In genomic region chrX:38772478-38772877, GRCm38 (mm10) we compare ENCODE assay signal across 23 mouse cellular contexts. TPM values are rescaled to one million over a fixed set of nuclear protein-coding genes. Genes with fewer than 3 reads are reported as not detected.
DNase-seq lines count a peak whose midpoint lies in the region; ATAC-seq and TF ChIP-seq lines count a peak whose summit lies in the region.
"Had no signal": no experiment of that assay in that cellular context is flagged by ENCODE, and none has a peak within 500 bp of the region (broad histone marks: within the 10 kb centered on the region; RNA-seq: fewer than 3 reads in every experiment).

Gene 6030498E09Rik (plus strand): TSS chrX:38772671.

- no peaks in the 10 kb centered on the region for H3K36me3 ChIP-seq in heart, embryonic 12.5 days
- H3K36me3 ChIP-seq in MEL (ENCODE audit: control insufficient read depth in 1 of 2, insufficient read depth in 2 of 2, low read length in 2 of 2) = no peaks in the 10 kb centered on the region
- no peaks in the 10 kb centered on the region for H3K36me3 ChIP-seq in heart, embryonic 15.5 days
- H3K36me3 ChIP-seq in liver, embryonic 13.5 days = no peaks in the 10 kb centered on the region
- H3K36me3 ChIP-seq: hindbrain, embryonic 13.5 days; limb, embryonic 10.5 days; liver, embryonic 15.5 days; midbrain, embryonic 10.5 days had no signal

- 25% methylated on average over 9 of the region's 9 CpGs for WGBS in heart, embryonic 12.5 days
- 30% methylated on average over 9 of the region's 9 CpGs for WGBS in heart, embryonic 15.5 days
- WGBS in liver, embryonic 13.5 days (ENCODE audit: insufficient replicate concordance) = 28% methylated on average over 9 of the region's 9 CpGs

- peak within 1 kb of the TSS; percentile 26 for H3K4me3 ChIP-seq in heart, embryonic 12.5 days
- H3K4me3 ChIP-seq in MEL (ENCODE audit: control insufficient read depth in 1 of 2, insufficient read depth in 1 of 2, low read depth in 2 of 2, low read length in 2 of 2) = peak within 1 kb of the TSS; percentile 28 to 31; a peak in 3 of 4 replicates
- H3K4me3 ChIP-seq in heart, embryonic 15.5 days = no peak within 1 kb of the TSS
- H3K4me3 ChIP-seq in liver, embryonic 13.5 days (replicated peaks) = no peak within 1 kb of the TSS
- H3K4me3 ChIP-seq: hindbrain, embryonic 13.5 days; limb, embryonic 10.5 days; liver, embryonic 15.5 days; midbrain, embryonic 10.5 days had no signal

- H3K4me1 ChIP-seq in heart, embryonic 12.5 days (replicated peaks) = peaks cover 6% of the 10 kb centered on the region
- no peaks in the 10 kb centered on the region for H3K4me1 ChIP-seq in MEL (ENCODE audit: control insufficient read depth in 1 of 2, insufficient read depth in 2 of 2, low read length in 2 of 2)
- H3K4me1 ChIP-seq in heart, embryonic 15.5 days (replicated peaks) = no peaks in the 10 kb centered on the region; the same call in 1 of the 2 replicates
- no peaks in the 10 kb centered on the region for H3K4me1 ChIP-seq in liver, embryonic 13.5 days (replicated peaks)
- H3K4me1 ChIP-seq: hindbrain, embryonic 13.5 days; limb, embryonic 10.5 days; liver, embryonic 15.5 days; midbrain, embryonic 10.5 days had no signal

- TF ChIP-seq RAD21 in MEL (IDR thresholded peaks at IDR 0.05; ENCODE audit: low read depth, low read length) = no peak

- no peaks in the 10 kb centered on the region for H3K79me2 ChIP-seq in MEL (ENCODE audit: control insufficient read depth, insufficient read depth, low read length, poor library complexity)

- TF ChIP-seq POLR2A in MEL (IDR thresholded peaks at IDR 0.05; ENCODE audit: control insufficient read depth in 1 of 2, insufficient read depth in 1 of 2, low read depth in 1 of 2, low read length in 2 of 2, poor library complexity in 1 of 2) = no peak

- H3K9me3 ChIP-seq in heart, embryonic 12.5 days (replicated peaks) = no peaks in the 10 kb centered on the region
- H3K9me3 ChIP-seq in MEL (replicated peaks; ENCODE audit: insufficient read depth, low read length) = no peaks in the 10 kb centered on the region
- no peaks in the 10 kb centered on the region for H3K9me3 ChIP-seq in heart, embryonic 15.5 days (replicated peaks)
- H3K9me3 ChIP-seq in liver, embryonic 13.5 days (replicated peaks) = no peaks in the 10 kb centered on the region
- H3K9me3 ChIP-seq: hindbrain, embryonic 13.5 days; limb, embryonic 10.5 days; liver, embryonic 15.5 days; midbrain, embryonic 10.5 days had no signal

- no peak within 1 kb of the TSS for H3K9ac ChIP-seq in heart, embryonic 12.5 days
- no peak within 1 kb of the TSS for H3K9ac ChIP-seq in MEL (ENCODE audit: control insufficient read depth, low read depth, low read length, poor library complexity, severe bottlenecking)
- H3K9ac ChIP-seq in heart, embryonic 15.5 days = no peak within 1 kb of the TSS
- no peak within 1 kb of the TSS for H3K9ac ChIP-seq in liver, embryonic 13.5 days
- H3K9ac ChIP-seq: hindbrain, embryonic 13.5 days; liver, embryonic 15.5 days had no signal

- no peak for DNase-seq in heart, postnatal 25 days (ENCODE audit: low spot score)
- DNase-seq in MEL (ENCODE audit: low read depth, low spot score) = peak; percentile 45
- DNase-seq in liver, embryonic 13.5 days = no peak
- DNase-seq in layer of hippocampus, adult 11-12 months (ENCODE audit: low spot score) = no peak
- no peak for DNase-seq in cerebellum, adult 18-20 months
- no peak for DNase-seq in kidney, postnatal 14 days
- DNase-seq: cerebellum, adult 9-11 months; lung, postnatal 14 days; thymus, adult 2 months had no signal

- H3K27ac ChIP-seq in heart, embryonic 12.5 days (ENCODE audit: poor library complexity, severe bottlenecking) = peak within 1 kb of the TSS; percentile 47; the same call in 1 of the 2 replicates
- no peak within 1 kb of the TSS for H3K27ac ChIP-seq in MEL (ENCODE audit: control insufficient read depth, low read depth, low read length)
- peak within 1 kb of the TSS; percentile 31 for H3K27ac ChIP-seq in heart, embryonic 15.5 days
- H3K27ac ChIP-seq in liver, embryonic 13.5 days = no peak within 1 kb of the TSS
- H3K27ac ChIP-seq: hindbrain, embryonic 13.5 days; limb, embryonic 10.5 days; liver, embryonic 15.5 days; midbrain, embryonic 10.5 days had no signal

- no peak for TF ChIP-seq CTCF in MEL (IDR thresholded peaks at IDR 0.05 in 2 of 3, conservative IDR thresholded peaks at IDR 0.05 in 1 of 3; ENCODE audit: control insufficient read depth in 1 of 3, insufficient read depth in 1 of 3, low read depth in 2 of 3, low read length in 3 of 3, poor library complexity in 1 of 3, severe bottlenecking in 1 of 3)

- peak in 1 of 2 experiments; percentile 49; a peak in 1 of 4 replicates for TF ChIP-seq EP300 in MEL (IDR thresholded peaks at IDR 0.05; ENCODE audit: low read depth in 1 of 2, low read length in 2 of 2)

- no peaks in the 10 kb centered on the region for H3K27me3 ChIP-seq in heart, embryonic 12.5 days (replicated peaks)
- H3K27me3 ChIP-seq in MEL (ENCODE audit: control insufficient read depth in 1 of 2, insufficient read depth in 2 of 2, low read length in 2 of 2) = no peaks in the 10 kb centered on the region
- H3K27me3 ChIP-seq in heart, embryonic 15.5 days = no peaks in the 10 kb centered on the region
- H3K27me3 ChIP-seq in liver, embryonic 13.5 days = no peaks in the 10 kb centered on the region
- H3K27me3 ChIP-seq: hindbrain, embryonic 13.5 days; liver, embryonic 15.5 days had no signal

- intact Hi-C loops in heart, postnatal 25 days (cut with DNase I) = loop anchor here (10.0 kb wide), 1 partner anchor 258 kb away; no protein-coding TSS in a partner anchor

- peak within 1 kb of the TSS; percentile 56 for H3K4me2 ChIP-seq in heart, embryonic 12.5 days
- peak within 1 kb of the TSS; percentile 34 for H3K4me2 ChIP-seq in heart, embryonic 15.5 days
- peak within 1 kb of the TSS; percentile 24 for H3K4me2 ChIP-seq in liver, embryonic 13.5 days
- H3K4me2 ChIP-seq: hindbrain, embryonic 13.5 days; liver, embryonic 15.5 days had no signal

- ATAC-seq in heart, embryonic 12.5 days (ENCODE audit: insufficient number of reproducible peaks, low FRiP score) = peak; percentile 51; the same call in 1 of the 2 replicates
- 0 out of 2 replicates have a peak, but pooled peaks have one; percentile 62 for ATAC-seq in heart, embryonic 15.5 days (replicated peaks; ENCODE audit: insufficient number of reproducible peaks, insufficient read depth, low FRiP score, low read depth)
- no peak for ATAC-seq in liver, embryonic 13.5 days (ENCODE audit: low read depth)
- ATAC-seq: inflammation-experienced regulatory T-cells, adult 6 months had no signal

TF ChIP-seq in MEL, 35 proteins besides CTCF, POLR2A, EP300 and RAD21:
- no peak for TF ChIP-seq RCOR1 (IDR thresholded peaks at IDR 0.05; ENCODE audit: low read depth, low read length)
- TF ChIP-seq ZMIZ1 (IDR thresholded peaks at IDR 0.05; ENCODE audit: low read depth, low read length) = no peak
- TF ChIP-seq MXI1 (IDR thresholded peaks at IDR 0.05; ENCODE audit: low read depth, low read length) = no peak
- TF ChIP-seq MAX (IDR thresholded peaks at IDR 0.05; ENCODE audit: low read length) = 0 out of 2 replicates have a peak, but pooled peaks have one; percentile 39
- TF ChIP-seq USF1 (IDR thresholded peaks at IDR 0.05; ENCODE audit: low read depth, low read length) = peak; percentile 81
- no peak for TF ChIP-seq ZKSCAN1 (IDR thresholded peaks at IDR 0.05; ENCODE audit: low read depth, low read length)
- no peak for TF ChIP-seq MAFK (IDR thresholded peaks at IDR 0.05; ENCODE audit: borderline replicate concordance, low read depth, low read length)
- peak; percentile 65 for TF ChIP-seq TCF12 (IDR thresholded peaks at IDR 0.05; ENCODE audit: low read depth, low read length)
- TF ChIP-seq GATA1 (IDR thresholded peaks at IDR 0.05; ENCODE audit: low read depth, low read length) = 0 out of 2 replicates have a peak, but pooled peaks have one; percentile 23
- TF ChIP-seq CHD1 (IDR thresholded peaks at IDR 0.05; ENCODE audit: low read depth, low read length) = no peak
- TF ChIP-seq ETS1 (IDR thresholded peaks at IDR 0.05; ENCODE audit: low read depth, low read length) = peak; percentile 57
- no peak for TF ChIP-seq E2F4 (IDR thresholded peaks at IDR 0.05; ENCODE audit: borderline replicate concordance, low read depth, low read length)
- TF ChIP-seq BHLHE40 (IDR thresholded peaks at IDR 0.05; ENCODE audit: borderline replicate concordance, low read depth, low read length) = peak; percentile 55; the same call in 1 of the 2 replicates

RNA-seq across cellular contexts. Expression of gene 6030498E09Rik, which starts in this region (rescaled TPM):
- polyA plus RNA-seq in heart, embryonic 12.5 days (2016; fragmentation: Nextera tagmentation; extraction: Ambion mirVana) = 1.8 and 2.0 TPM in 2 replicates
- not detected for total RNA-seq in heart, postnatal 25 days (2021)
- not detected in 2 replicates for total RNA-seq in MEL (2012; rRNA removed)
- polyA plus RNA-seq in MEL (2012; ENCODE audit: insufficient read depth in 1 of 2, insufficient read length in 2 of 2, low read depth in 1 of 2, low replicate concordance in 2 of 2, missing spikeins in 1 of 2) = not detected
- 1.6 TPM in 2 replicates for polyA plus RNA-seq in heart, embryonic 15.5 days (2015; fragmentation: Nextera tagmentation; extraction: Ambion mirVana)
- polyA plus RNA-seq in liver, embryonic 13.5 days (2015; fragmentation: Nextera tagmentation; extraction: Ambion mirVana) = 0.08 TPM in 1 of 2 replicates, not detected in the other
- total RNA-seq: gastrocnemius, adult 18-20 months; neutrophil, adult 5-6 weeks had no signal
- polyA plus RNA-seq: embryonic facial prominence, embryonic 14.5 days; forebrain, embryonic 16.5 days; gonadal fat pad, adult 2 months; hindbrain, embryonic 13.5 days; inflammation-experienced regulatory T-cells, adult 6 months; kidney, adult 2 months; limb, embryonic 10.5 days; liver, embryonic 15.5 days; midbrain, embryonic 10.5 days; stomach, embryonic 16.5 days; thymus, adult 2 months had no signal

Comparison
In these comparisons a context has a peak if more than half of its experiments do, and no peak if none do; other contexts are left out.
1. Peak in DNase-seq and H3K4me3 ChIP-seq in MEL; RNA of the gene not detected or under 1 TPM.
2. H3K27ac ChIP-seq: peak in heart, embryonic 12.5 days (single experiment) and heart, embryonic 15.5 days (single experiment); none in MEL (single experiment) and liver, embryonic 13.5 days (single experiment).
3. Peak in every context shown above with its lines, with median percentiles within 50 percentile points of each other: H3K4me2 ChIP-seq.